Mouse (Mus musculus) heart, embryonic 13.5 days (tissue): ENCODE measurements at regions not wholly inside any gene's neighbourhood (a gene's known extent, or its start where the extent isn't known, plus 50 kb on each side); places are given as distances from the start of the nearest gene placed in this dataset.

Source experiments
- ATAC-seq: fragments of 200-750 bp; cut with Nextera tagmentation; 2 replicates; pipeline ENCODE4 v1.8.0; 2017; ENCODE audit warnings: moderate TSS enrichment; ENCODE audit not compliant: insufficient number of reproducible peaks, low FRiP score, low TSS enrichment; ENCODE audit errors: extremely low read depth
- H3K27ac ChIP-seq: fragments of 300-500 bp; sonication (generic); replicated peaks from 2 replicates; pipeline ENCODE4 v1.5.1; 2015; ENCODE audit warnings: moderate library complexity, mild to moderate bottlenecking, inconsistent platforms
- H3K27me3 ChIP-seq: fragments of 300-500 bp; sonication (generic); replicated peaks from 2 replicates; pipeline ENCODE4 v1.6.1; 2015; ENCODE audit warnings: mild to moderate bottlenecking, inconsistent platforms
- H3K36me3 ChIP-seq: fragments of 300-500 bp; sonication (generic); 2 replicates; pipeline ENCODE4 v1.6.1; 2015; ENCODE audit warnings: mild to moderate bottlenecking, inconsistent platforms
- H3K4me1 ChIP-seq: fragments of 300-500 bp; sonication (generic); 2 replicates; pipeline ENCODE4 v1.6.1; 2015; ENCODE audit warnings: inconsistent platforms
- H3K4me2 ChIP-seq: fragments of 300-500 bp; sonication (generic); 2 replicates; pipeline ENCODE4 v1.6.1; 2015; ENCODE audit warnings: inconsistent platforms, mild to moderate bottlenecking, moderate library complexity
- H3K4me3 ChIP-seq: fragments of 300-500 bp; sonication (generic); 2 replicates; pipeline ENCODE4 v1.5.1; 2015; ENCODE audit warnings: moderate library complexity, mild to moderate bottlenecking, inconsistent platforms
- H3K9ac ChIP-seq: fragments of 300-500 bp; sonication (generic); 2 replicates; pipeline ENCODE4 v1.6.1; 2015; ENCODE audit warnings: inconsistent platforms, mild to moderate bottlenecking, moderate library complexity
- H3K9me3 ChIP-seq: fragments of 300-500 bp; sonication (generic); 2 replicates; pipeline ENCODE4 v1.6.1; 2016; ENCODE audit warnings: inconsistent platforms

GRCm38 (mm10) chr7:33795016-33795415 is 51.4 kb downstream of the Scgb1b24 start:
- no peak overlapping the region for H3K9ac ChIP-seq
- H3K4me1 ChIP-seq = no peaks in the 10 kb centered on the region
- H3K4me2 ChIP-seq = no peak overlapping the region
- no peaks in the 10 kb centered on the region for H3K36me3 ChIP-seq
- H3K27ac ChIP-seq = no peak overlapping the region
- peaks cover 55% of the 10 kb centered on the region for H3K9me3 ChIP-seq
- no peak overlapping the region for H3K4me3 ChIP-seq
- no peaks in the 10 kb centered on the region for H3K27me3 ChIP-seq
- ATAC-seq = no peak
